Mouse (Mus musculus) embryonic facial prominence, embryonic 12.5 days (tissue): Measurements from ENCODE around the gene Zfp354c. TPM values are rescaled to one million over a fixed set of nuclear protein-coding genes. Genes with fewer than 3 reads are reported as not detected.
A peak's percentile ranks its signal among the peaks of the same experiment; 100 is the strongest.

Source experiments
- ATAC-seq: fragments of 200-750 bp; cut with Nextera tagmentation; 2 replicates; pipeline ENCODE4 v1.8.0; 2017; ENCODE audit not compliant: insufficient number of reproducible peaks, insufficient read depth, low FRiP score, low TSS enrichment
- H3K27ac ChIP-seq: fragments of 300-500 bp; sonication (generic); 2 replicates; pipeline ENCODE4 v1.5.1; 2016; ENCODE audit warnings: mild to moderate bottlenecking
- H3K27me3 ChIP-seq: fragments of 300-500 bp; sonication (generic); 2 replicates; pipeline ENCODE4 v1.6.1; 2016; ENCODE audit warnings: mild to moderate bottlenecking, moderate library complexity
- H3K36me3 ChIP-seq: fragments of 300-500 bp; sonication (generic); 2 replicates; pipeline ENCODE4 v1.6.1; 2016; ENCODE audit warnings: mild to moderate bottlenecking
- H3K4me1 ChIP-seq: fragments of 300-500 bp; sonication (generic); 2 replicates; pipeline ENCODE4 v1.6.1; 2016
- H3K4me2 ChIP-seq: fragments of 300-500 bp; sonication (generic); replicated peaks from 2 replicates; pipeline ENCODE4 v1.6.1; 2016; ENCODE audit warnings: mild to moderate bottlenecking, moderate library complexity
- H3K4me3 ChIP-seq: fragments of 300-500 bp; sonication (generic); 2 replicates; pipeline ENCODE4 v1.5.1; 2016; ENCODE audit warnings: mild to moderate bottlenecking
- H3K9ac ChIP-seq: fragments of 300-500 bp; sonication (generic); 2 replicates; pipeline ENCODE4 v1.6.1; 2016; ENCODE audit warnings: mild to moderate bottlenecking, moderate library complexity
- H3K9me3 ChIP-seq: fragments of 300-500 bp; sonication (generic); 2 replicates; pipeline ENCODE4 v1.6.1; 2016; ENCODE audit warnings: mild to moderate bottlenecking, moderate library complexity
- WGBS: fragments of 180-500 bp; shearing (Covaris S2); methylation state at CpG from one replicate; pipeline ENCODE4 v1.1.7; 2016; 5-methylcytosine and 5-hydroxymethylcytosine counted together
- polyA plus RNA-seq: library from polyadenylated mRNA; unstranded; fragments of >200 nt; fragmentation: Nextera tagmentation; extraction: Ambion mirVana; gene quantifications from 2 replicates; pipeline ENCODE4 v1.2.1, GENCODE M21; 2016

Gene Zfp354c
- polyA plus RNA-seq, 1 experiment from 2014 or later: 54.5 TPM

DNA sequence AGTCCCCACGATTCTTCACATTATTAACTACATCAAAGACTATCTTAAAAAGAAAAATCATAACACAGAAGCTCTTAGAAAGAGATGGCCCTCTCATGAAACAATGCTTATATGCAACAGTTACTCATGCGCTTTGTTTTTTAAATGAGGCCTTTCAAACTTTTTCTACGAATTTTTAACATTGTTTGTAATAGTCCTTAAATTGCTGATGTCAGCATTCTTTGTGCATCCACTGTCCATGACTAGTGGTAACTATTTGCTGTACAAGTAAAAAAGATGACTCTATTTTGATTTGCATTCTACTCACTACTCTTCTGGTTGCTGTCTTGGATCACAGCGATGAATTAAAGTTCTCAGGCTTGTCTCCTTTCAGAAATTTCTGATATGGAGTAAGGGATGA is 13.3 kb downstream of the Zfp354c start:
- Histone ChIP-seq H3K4me3 (no peak overlapping the region), H3K4me1 (no peaks in the 10 kb centered on the region), H3K4me2 (no peak overlapping the region), H3K27ac (no peak overlapping the region), H3K9ac (no peak overlapping the region), H3K9me3 (peaks cover 28% of the 10 kb centered on the region), H3K27me3 (no peaks in the 10 kb centered on the region), H3K36me3 (peaks cover 95% of the 10 kb centered on the region)
- no peak for ATAC-seq
- 95% methylated on average over 4 of the region's 4 CpGs for WGBS

- no peak for ATAC-seq
- Histone ChIP-seq H3K4me2 (no peak overlapping the region), H3K9ac (no peak overlapping the region), H3K9me3 (no peaks in the 10 kb centered on the region), H3K27me3 (no peaks in the 10 kb centered on the region), H3K4me1 (no peaks in the 10 kb centered on the region), H3K4me3 (no peak overlapping the region), H3K27ac (no peak overlapping the region), H3K36me3 (0 out of 2 replicates have a peak, but pooled peaks cover 4% of the 10 kb centered on the region)
Measured at GRCm38 (mm10) chr11:50798836-50799235, 28.7 kb downstream of the Zfp354c start.

DNA sequence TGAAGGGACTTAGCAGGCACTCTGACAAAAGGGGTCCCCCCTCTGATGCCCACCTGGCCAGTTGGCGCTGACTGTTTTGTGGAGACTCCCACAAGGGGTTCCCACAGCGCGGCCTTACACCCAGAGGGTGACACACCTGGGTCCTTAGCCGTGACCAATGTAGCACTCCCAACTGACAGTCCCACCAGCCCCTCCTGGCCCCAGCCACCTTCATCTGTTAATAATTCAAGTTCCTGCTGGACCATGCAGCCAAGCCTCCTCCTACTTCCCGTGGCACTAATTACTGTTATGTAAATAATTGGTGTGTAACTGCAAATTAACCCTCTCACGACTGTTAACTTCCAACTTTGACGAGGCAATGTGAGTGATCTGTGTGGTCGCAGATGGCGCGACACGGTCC is 29.9 kb downstream of the Zfp354c start:
- Histone ChIP-seq H3K27ac (no peak overlapping the region), H3K9me3 (no peaks in the 10 kb centered on the region), H3K4me1 (no peaks in the 10 kb centered on the region), H3K27me3 (no peaks in the 10 kb centered on the region), H3K36me3 (0 out of 2 replicates have a peak, but pooled peaks cover 4% of the 10 kb centered on the region), H3K4me2 (no peak overlapping the region), H3K4me3 (no peak overlapping the region), H3K9ac (no peak overlapping the region)
- 67% methylated on average over 11 of the region's 11 CpGs for WGBS
- ATAC-seq: no peak

DNA sequence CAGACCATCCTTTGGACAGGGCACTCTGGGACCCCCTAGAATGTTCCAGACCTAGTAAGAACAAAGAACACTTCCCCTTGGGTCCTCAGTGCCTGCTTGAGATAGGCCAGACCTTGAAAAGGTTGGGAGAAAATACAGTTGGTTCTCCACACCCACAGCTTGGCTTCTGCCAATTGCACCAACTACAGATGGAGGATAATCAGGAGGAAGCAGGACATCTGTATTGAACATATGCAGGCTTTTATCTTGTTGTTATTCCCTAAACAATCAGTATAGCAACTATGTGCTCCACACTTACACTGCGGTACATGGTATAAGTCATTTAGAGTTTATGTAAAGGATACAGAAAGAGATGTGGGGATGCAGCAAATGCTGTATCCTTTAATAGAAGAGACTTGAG is 56.5 kb downstream of the Zfp354c start:
- Histone ChIP-seq H3K4me3 (no peak overlapping the region), H3K4me2 (no peak overlapping the region), H3K9me3 (no peaks in the 10 kb centered on the region), H3K4me1 (no peaks in the 10 kb centered on the region), H3K36me3 (no peaks in the 10 kb centered on the region), H3K27ac (no peak overlapping the region), H3K9ac (no peak overlapping the region), H3K27me3 (no peaks in the 10 kb centered on the region)
- ATAC-seq: no peak
- WGBS: 97% methylated on average over 1 of the region's 1 CpGs

- Histone ChIP-seq H3K9me3 (no peaks in the 10 kb centered on the region), H3K4me3 (peak overlapping the region; percentile 18; the same call in 1 of the 2 replicates), H3K27me3 (no peaks in the 10 kb centered on the region), H3K4me2 (peak overlapping the region; percentile 37), H3K4me1 (no peaks in the 10 kb centered on the region), H3K27ac (no peak overlapping the region), H3K9ac (no peak overlapping the region), H3K36me3 (no peaks in the 10 kb centered on the region)
- ATAC-seq: peak; percentile 86
- WGBS: 16% methylated on average over 14 of the region's 14 CpGs
Measured at GRCm38 (mm10) chr11:50768995-50769749, 58.4 kb downstream of the Zfp354c start.

GRCm38 (mm10) chr11:50767039-50767438 is 60.5 kb downstream of the Zfp354c start:
- 18% methylated on average over 4 of the region's 4 CpGs for WGBS

DNA sequence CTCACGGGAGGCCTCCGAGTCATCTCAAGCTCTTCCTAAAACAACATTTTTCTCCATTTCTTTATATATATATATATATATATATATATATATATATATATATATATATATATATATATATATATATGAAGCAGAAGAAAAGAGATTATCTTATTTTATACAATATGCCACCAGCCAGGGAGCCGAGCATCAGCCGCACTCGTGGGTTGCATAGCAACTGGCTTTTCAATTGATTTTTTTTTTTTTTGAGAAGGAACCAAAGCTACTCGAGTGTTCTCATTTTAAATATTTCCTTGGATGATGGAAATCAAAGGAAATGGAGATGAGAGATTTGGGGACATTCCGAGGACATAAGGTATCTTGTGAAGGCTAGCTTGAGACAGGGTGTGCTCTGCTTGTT is 61.1 kb downstream of the Zfp354c start:
- H3K27me3 ChIP-seq: no peaks in the 10 kb centered on the region
- H3K9ac ChIP-seq: no peak overlapping the region
- no peaks in the 10 kb centered on the region for H3K4me1 ChIP-seq
- H3K9me3 ChIP-seq: no peaks in the 10 kb centered on the region
- no peaks in the 10 kb centered on the region for H3K36me3 ChIP-seq
- H3K4me2 ChIP-seq: no peak overlapping the region
- H3K27ac ChIP-seq: no peak overlapping the region
- no peak for ATAC-seq
- 82% methylated on average over 7 of the region's 7 CpGs for WGBS
- H3K4me3 ChIP-seq: no peak overlapping the region

More at GRCm38 (mm10) chr11:50767039-50767438, 60.5 kb downstream of the Zfp354c start:
- H3K36me3 ChIP-seq: no peaks in the 10 kb centered on the region
- H3K9ac ChIP-seq: no peak overlapping the region
- H3K4me3 ChIP-seq: no peak overlapping the region
- H3K27me3 ChIP-seq: no peaks in the 10 kb centered on the region
- no peaks in the 10 kb centered on the region for H3K4me1 ChIP-seq
- H3K4me2 ChIP-seq: no peak overlapping the region
- H3K27ac ChIP-seq: no peak overlapping the region
- no peak for ATAC-seq
- no peaks in the 10 kb centered on the region for H3K9me3 ChIP-seq

Other genes starting within 250 kb of the Zfp354c start
- 8.7 and 9.8 TPM in 2 replicates for gene Adamts2, start 225.6 kb downstream of the Zfp354c start, polyA plus RNA-seq
- 0.77 and 1.1 TPM in 2 replicates for gene Zfp879, start 13.8 kb upstream of the Zfp354c start, polyA plus RNA-seq
- not detected in 2 replicates for gene Grm6, start 23.0 kb upstream of the Zfp354c start, polyA plus RNA-seq
- gene Zfp454, start 59.9 kb upstream of the Zfp354c start, polyA plus RNA-seq: 13.7 and 15.5 TPM in 2 replicates
- 18.3 and 19.9 TPM in 2 replicates for gene Zfp2, start 88.4 kb upstream of the Zfp354c start, polyA plus RNA-seq
- 1.6 and 1.8 TPM in 2 replicates for gene Zfp354b, start 103.9 kb upstream of the Zfp354c start, polyA plus RNA-seq
- not detected in 2 replicates for gene 4933414I15Rik, start 116.0 kb upstream of the Zfp354c start, polyA plus RNA-seq
- gene Prop1, start 126.0 kb upstream of the Zfp354c start, polyA plus RNA-seq: 1.0 TPM in 1 of 2 replicates, not detected in the other
- not detected in 2 replicates for gene Olfr1378, start 138.8 kb upstream of the Zfp354c start, polyA plus RNA-seq
- not detected in 2 replicates for gene Olfr1377, start 154.2 kb upstream of the Zfp354c start, polyA plus RNA-seq
- not detected in 2 replicates for gene Olfr51, start 175.9 kb upstream of the Zfp354c start, polyA plus RNA-seq
- gene Olfr54, start 186.5 kb upstream of the Zfp354c start, polyA plus RNA-seq: not detected in 2 replicates
- not detected in 2 replicates for gene Olfr1375, start 220.4 kb upstream of the Zfp354c start, polyA plus RNA-seq
- gene Zfp354a, start 231.5 kb upstream of the Zfp354c start, polyA plus RNA-seq: 9.2 and 10.6 TPM in 2 replicates